Mouse (Mus musculus): ENCODE results near the gene Pou5f1. TPM values are rescaled to one million over a fixed set of nuclear protein-coding genes. Genes with fewer than 3 reads are reported as not detected.

Gene Pou5f1
- polyA plus RNA-seq, 1 experiment: 0.50 TPM

DNA sequence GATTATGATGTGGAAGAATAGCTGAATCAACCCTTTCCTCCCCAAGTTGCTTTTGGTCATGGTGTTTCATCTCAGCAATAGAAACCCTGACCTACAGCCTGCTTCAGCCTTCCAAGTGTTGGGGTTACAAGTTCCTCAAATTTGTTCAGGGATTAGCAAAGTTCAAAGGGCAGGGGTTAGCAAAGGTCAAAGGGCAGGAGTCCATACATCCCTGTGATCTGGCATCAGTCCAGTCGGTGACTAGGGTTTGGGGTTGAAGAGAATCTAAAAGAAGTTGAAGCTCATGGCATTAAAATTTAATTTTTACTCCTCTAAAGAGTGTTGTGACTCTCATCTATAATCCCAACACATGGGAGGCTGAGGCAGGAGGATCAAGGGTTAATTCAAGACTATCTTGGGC is 32.7 kb downstream of the Pou5f1 start:
- TF ChIP-seq CTCF (IDR thresholded peaks at IDR 0.05; ENCODE audit: borderline replicate concordance, control insufficient read depth, extremely low read depth, insufficient read depth, low read length, poor library complexity): no peak
- no peak for TF ChIP-seq POLR2A (IDR thresholded peaks at IDR 0.05; ENCODE audit: control insufficient read depth, extremely low read depth, insufficient read depth, low read length, poor library complexity)
- no peaks in the 10 kb centered on the region for H3K27me3 ChIP-seq (ENCODE audit: control insufficient read depth, insufficient read depth, low read length)
- H3K4me3 ChIP-seq (ENCODE audit: control insufficient read depth, insufficient read depth, low read length): no peak overlapping the region
- H3K4me1 ChIP-seq (replicated peaks; ENCODE audit: control insufficient read depth, insufficient read depth, low read length): no peaks in the 10 kb centered on the region
- no peak for DNase-seq
- no peaks in the 10 kb centered on the region for H3K36me3 ChIP-seq (ENCODE audit: control insufficient read depth, insufficient read depth, low read length)
- 95% methylated on average over 1 of the region's 1 CpGs for WGBS
- no peak overlapping the region for H3K27ac ChIP-seq (ENCODE audit: control insufficient read depth, insufficient read depth, low read length)

DNA sequence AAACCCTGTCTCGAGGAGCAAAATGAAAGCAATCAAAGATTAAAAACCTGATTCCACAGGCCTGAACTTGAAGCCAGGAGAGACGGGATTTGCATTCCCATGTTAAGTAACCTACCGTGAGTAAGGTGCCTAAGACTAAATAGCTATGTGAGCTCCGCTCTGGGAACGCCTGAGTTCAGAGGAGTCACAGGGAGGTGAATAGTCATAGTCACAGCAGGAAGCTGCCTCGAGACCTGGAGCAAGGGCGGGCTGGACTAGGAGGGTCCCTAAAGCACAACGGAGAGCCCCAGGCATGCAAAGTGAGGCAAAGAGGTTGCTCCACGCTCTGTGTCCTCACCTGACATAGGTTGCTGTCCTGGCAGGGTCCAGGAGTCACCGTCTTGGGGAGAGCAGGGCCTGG is 33.7 kb downstream of the Pou5f1 start:
- WGBS: 70% methylated on average over 10 of the region's 10 CpGs
- H3K4me3 ChIP-seq (ENCODE audit: control insufficient read depth, insufficient read depth, low read length): no peak overlapping the region
- no peaks in the 10 kb centered on the region for H3K27me3 ChIP-seq (ENCODE audit: control insufficient read depth, insufficient read depth, low read length)
- H3K36me3 ChIP-seq (ENCODE audit: control insufficient read depth, insufficient read depth, low read length): no peaks in the 10 kb centered on the region
- no peak overlapping the region for H3K27ac ChIP-seq (ENCODE audit: control insufficient read depth, insufficient read depth, low read length)
- 0 out of 2 replicates have a peak, but pooled peaks cover 2% of the 10 kb centered on the region for H3K4me1 ChIP-seq (replicated peaks; ENCODE audit: control insufficient read depth, insufficient read depth, low read length)
- no peak for DNase-seq
- TF ChIP-seq POLR2A (IDR thresholded peaks at IDR 0.05; ENCODE audit: control insufficient read depth, extremely low read depth, insufficient read depth, low read length, poor library complexity): no peak
- no peak for TF ChIP-seq CTCF (IDR thresholded peaks at IDR 0.05; ENCODE audit: borderline replicate concordance, control insufficient read depth, extremely low read depth, insufficient read depth, low read length, poor library complexity)

DNA sequence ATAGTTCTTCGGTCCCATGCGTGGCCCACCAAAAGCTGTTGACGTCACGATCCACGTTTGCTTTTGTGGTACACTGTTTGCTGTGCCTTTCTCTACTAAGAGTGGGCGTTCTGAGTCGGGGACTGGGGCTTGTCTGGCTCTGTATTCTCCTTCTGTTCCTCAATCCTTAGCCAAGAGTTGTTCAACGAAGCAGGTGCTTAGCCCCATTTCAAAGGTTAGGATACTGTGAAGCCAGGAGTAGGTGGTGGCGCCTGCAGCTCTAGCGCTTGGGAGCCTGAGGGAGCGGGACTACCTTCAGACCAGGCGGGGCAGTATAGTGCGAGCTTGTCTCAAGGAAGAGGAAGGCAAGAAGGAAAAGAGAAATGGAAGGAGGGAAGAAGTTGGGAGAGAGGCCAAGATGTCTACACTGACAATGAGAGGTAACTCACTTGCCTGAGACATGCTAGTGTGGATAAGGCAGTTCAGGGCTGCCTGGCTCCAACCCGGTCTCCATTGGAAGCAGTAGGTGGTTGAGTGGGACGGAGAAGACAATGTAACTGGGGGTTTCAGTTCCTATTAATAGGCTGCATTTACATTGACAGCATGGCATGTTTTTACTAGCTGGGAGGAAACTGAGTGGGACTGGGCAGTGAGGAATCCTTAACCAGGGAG is 37.1 kb downstream of the Pou5f1 start:
- no peak for DNase-seq
- Histone ChIP-seq H3K4me3 (ENCODE audit: control insufficient read depth, insufficient read depth, low read length) (no peak overlapping the region), H3K4me1 (replicated peaks; ENCODE audit: control insufficient read depth, insufficient read depth, low read length) (0 out of 2 replicates have a peak, but pooled peaks cover 2% of the 10 kb centered on the region), H3K27me3 (ENCODE audit: control insufficient read depth, insufficient read depth, low read length) (no peaks in the 10 kb centered on the region), H3K36me3 (ENCODE audit: control insufficient read depth, insufficient read depth, low read length) (no peaks in the 10 kb centered on the region), H3K27ac (ENCODE audit: control insufficient read depth, insufficient read depth, low read length) (no peak overlapping the region)
- TF ChIP-seq CTCF (IDR thresholded peaks at IDR 0.05; ENCODE audit: borderline replicate concordance, control insufficient read depth, extremely low read depth, insufficient read depth, low read length, poor library complexity) (no peak), POLR2A (IDR thresholded peaks at IDR 0.05; ENCODE audit: control insufficient read depth, extremely low read depth, insufficient read depth, low read length, poor library complexity) (no peak)
- 84% methylated on average over 15 of the region's 15 CpGs for WGBS

DNA sequence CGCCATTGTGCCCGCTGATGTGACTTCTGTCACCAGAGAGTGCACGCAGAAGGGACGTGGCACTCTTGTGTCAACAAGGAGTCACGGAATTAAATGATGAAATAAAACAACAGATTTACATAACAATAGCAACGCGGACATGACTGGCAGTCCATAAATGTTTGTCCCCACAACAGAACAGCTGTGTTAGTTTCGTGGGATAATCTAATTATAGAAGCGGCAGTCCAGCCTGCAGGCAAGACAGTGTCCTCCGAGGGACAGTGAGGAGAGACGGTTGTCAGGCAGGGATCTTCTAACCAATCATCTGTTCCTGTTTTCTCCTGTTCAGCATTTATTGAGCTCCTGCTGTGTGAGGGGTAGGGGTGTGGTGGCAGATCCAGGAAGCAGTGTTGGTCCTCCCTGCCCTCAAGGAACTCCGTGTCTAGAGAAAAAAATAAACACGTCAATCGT is 37.6 kb downstream of the Pou5f1 start:
- Histone ChIP-seq H3K27me3 (ENCODE audit: control insufficient read depth, insufficient read depth, low read length) (no peaks in the 10 kb centered on the region), H3K4me3 (ENCODE audit: control insufficient read depth, insufficient read depth, low read length) (no peak overlapping the region), H3K27ac (ENCODE audit: control insufficient read depth, insufficient read depth, low read length) (no peak overlapping the region), H3K36me3 (ENCODE audit: control insufficient read depth, insufficient read depth, low read length) (no peaks in the 10 kb centered on the region), H3K4me1 (replicated peaks; ENCODE audit: control insufficient read depth, insufficient read depth, low read length) (0 out of 2 replicates have a peak, but pooled peaks cover 2% of the 10 kb centered on the region)
- DNase-seq: no peak
- 65% methylated on average over 14 of the region's 14 CpGs for WGBS
- TF ChIP-seq POLR2A (IDR thresholded peaks at IDR 0.05; ENCODE audit: control insufficient read depth, extremely low read depth, insufficient read depth, low read length, poor library complexity): no peak
- TF ChIP-seq CTCF (IDR thresholded peaks at IDR 0.05; ENCODE audit: borderline replicate concordance, control insufficient read depth, extremely low read depth, insufficient read depth, low read length, poor library complexity): no peak

DNA sequence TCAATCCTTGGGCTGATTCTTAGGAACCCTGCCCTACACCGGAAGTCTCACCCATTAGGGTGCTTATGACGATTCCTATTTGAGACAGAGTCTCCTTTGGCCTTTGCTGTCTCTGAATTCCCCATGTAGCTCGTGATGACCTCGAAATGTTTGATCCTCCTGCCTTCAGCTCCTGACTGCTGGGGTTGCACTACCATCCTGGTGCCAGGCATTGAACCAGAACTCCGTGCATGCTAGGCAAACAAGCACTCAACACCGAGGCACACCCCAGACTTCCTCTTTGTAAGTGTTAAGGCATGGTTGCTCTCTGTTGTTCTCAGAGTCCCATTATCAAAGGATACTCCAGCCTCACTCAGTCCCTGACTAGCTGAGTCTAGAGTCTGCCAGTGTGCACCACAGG is 38.2 kb downstream of the Pou5f1 start:
- H3K36me3 ChIP-seq (ENCODE audit: control insufficient read depth, insufficient read depth, low read length): no peaks in the 10 kb centered on the region
- no peak for DNase-seq
- 63% methylated on average over 6 of the region's 6 CpGs for WGBS
- no peak overlapping the region for H3K4me3 ChIP-seq (ENCODE audit: control insufficient read depth, insufficient read depth, low read length)
- TF ChIP-seq CTCF (IDR thresholded peaks at IDR 0.05; ENCODE audit: borderline replicate concordance, control insufficient read depth, extremely low read depth, insufficient read depth, low read length, poor library complexity) (no peak), POLR2A (IDR thresholded peaks at IDR 0.05; ENCODE audit: control insufficient read depth, extremely low read depth, insufficient read depth, low read length, poor library complexity) (no peak)
- 0 out of 2 replicates have a peak, but pooled peaks cover 2% of the 10 kb centered on the region for H3K4me1 ChIP-seq (replicated peaks; ENCODE audit: control insufficient read depth, insufficient read depth, low read length)
- H3K27ac ChIP-seq (ENCODE audit: control insufficient read depth, insufficient read depth, low read length): no peak overlapping the region
- no peaks in the 10 kb centered on the region for H3K27me3 ChIP-seq (ENCODE audit: control insufficient read depth, insufficient read depth, low read length)

DNA sequence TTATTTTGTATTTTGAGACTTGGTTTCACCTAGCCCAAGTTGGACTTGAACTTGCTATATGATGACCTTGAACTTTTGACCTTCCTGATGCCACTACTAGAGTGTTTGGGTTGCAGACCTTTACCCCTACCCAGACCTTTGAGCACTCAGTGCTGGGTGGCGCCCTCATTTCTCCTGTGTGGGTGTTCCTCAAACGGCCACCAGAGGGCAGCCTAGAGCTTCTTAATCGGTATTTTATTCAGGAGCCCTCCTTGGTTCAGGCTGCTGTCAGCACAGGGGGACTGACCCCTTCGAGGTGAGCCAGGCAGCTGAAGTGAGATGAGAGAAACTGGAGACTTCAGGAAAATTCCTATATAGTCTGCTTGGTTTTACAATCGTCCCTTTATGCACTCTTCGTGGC is 38.9 kb downstream of the Pou5f1 start:
- 0 out of 2 replicates have a peak, but pooled peaks cover 2% of the 10 kb centered on the region for H3K4me1 ChIP-seq (replicated peaks; ENCODE audit: control insufficient read depth, insufficient read depth, low read length)
- peak; percentile 43 for DNase-seq
- no peaks in the 10 kb centered on the region for H3K36me3 ChIP-seq (ENCODE audit: control insufficient read depth, insufficient read depth, low read length)
- TF ChIP-seq POLR2A (IDR thresholded peaks at IDR 0.05; ENCODE audit: control insufficient read depth, extremely low read depth, insufficient read depth, low read length, poor library complexity) (no peak), CTCF (IDR thresholded peaks at IDR 0.05; ENCODE audit: borderline replicate concordance, control insufficient read depth, extremely low read depth, insufficient read depth, low read length, poor library complexity) (peak; percentile 87)
- no peaks in the 10 kb centered on the region for H3K27me3 ChIP-seq (ENCODE audit: control insufficient read depth, insufficient read depth, low read length)
- H3K27ac ChIP-seq (ENCODE audit: control insufficient read depth, insufficient read depth, low read length): no peak overlapping the region
- H3K4me3 ChIP-seq (ENCODE audit: control insufficient read depth, insufficient read depth, low read length): no peak overlapping the region
- WGBS: 44% methylated on average over 6 of the region's 6 CpGs
